Mouse (Mus musculus): ENCODE measurements at regions not wholly inside any gene's neighbourhood (a gene's known extent, or its start where the extent isn't known, plus 50 kb on each side); places are given as distances from the start of the nearest gene placed in this dataset.

- no peak for DNase-seq (ENCODE audit: low spot score in 2 of 2)
Measured at GRCm38 (mm10) chr15:36855550-36856131, 151.9 kb downstream of the Zfp706 start.

GRCm38 (mm10) chr15:36854900-36855321 is 152.7 kb downstream of the Zfp706 start:
- no peak for DNase-seq (ENCODE audit: low spot score in 2 of 2)

GRCm38 (mm10) chr15:36852229-36852821 is 155.2 kb downstream of the Zfp706 start:
- DNase-seq (ENCODE audit: low spot score in 2 of 2): no peak

GRCm38 (mm10) chr15:36848238-36848637 is 159.3 kb downstream of the Zfp706 start:
- DNase-seq (ENCODE audit: low spot score in 2 of 2): no peak

- DNase-seq (ENCODE audit: low spot score in 2 of 2): no peak
Measured at GRCm38 (mm10) chr15:36846806-36847205, 160.8 kb downstream of the Zfp706 start.
